Mouse (Mus musculus): ENCODE measurements around the gene Srcap.
"Not testable (repeated sequence)": the region's sequence is repeated elsewhere in the genome, so short reads cannot be mapped to it uniquely, and the experiment has no call there.

The Srcap gene

GRCm38 (mm10) chr7:127511808-127512230 lies at the start of gene Srcap:
Srcap (plus strand) TSS chr7:127511983.
- DNase-seq (ENCODE audit: low spot score in 2 of 2) = peak; percentile 83 to 94

GRCm38 (mm10) chr7:127465191-127465590 lies 46.6 kb upstream of the Srcap start:
- no peak for DNase-seq (ENCODE audit: low spot score in 2 of 2)

- not testable (repeated sequence) for DNase-seq (ENCODE audit: low spot score in 2 of 2)
These were observed 46.1 kb upstream of the Srcap start for GRCm38 (mm10) chr7:127465670-127466069.

- DNase-seq (ENCODE audit: low spot score in 2 of 2) = no peak
These were observed 45.2 kb upstream of the Srcap start for GRCm38 (mm10) chr7:127466606-127467005.

GRCm38 (mm10) chr7:127470011-127470715 lies 41.6 kb upstream of the Srcap start:
- DNase-seq (ENCODE audit: low spot score in 2 of 2) = no peak

- DNase-seq (ENCODE audit: low spot score in 2 of 2) = peak; percentile 62 to 88
These were observed 40.8 kb upstream of the Srcap start for GRCm38 (mm10) chr7:127470743-127471645.

- DNase-seq (ENCODE audit: low spot score in 2 of 2) = peak in 1 of 2 experiments; percentile 58
These were observed 40.2 kb upstream of the Srcap start for GRCm38 (mm10) chr7:127471646-127472010.

GRCm38 (mm10) chr7:127472060-127472459 lies 39.7 kb upstream of the Srcap start:
- DNase-seq (ENCODE audit: low spot score in 2 of 2) = no peak

GRCm38 (mm10) chr7:127473705-127474104 lies 38.1 kb upstream of the Srcap start:
- no peak for DNase-seq (ENCODE audit: low spot score in 2 of 2)

- no peak for DNase-seq (ENCODE audit: low spot score in 2 of 2)
These were observed 37.3 kb upstream of the Srcap start for GRCm38 (mm10) chr7:127474378-127475070.

GRCm38 (mm10) chr7:127475186-127475740 lies 36.5 kb upstream of the Srcap start:
- no peak for DNase-seq (ENCODE audit: low spot score in 2 of 2)

GRCm38 (mm10) chr7:127476336-127476735 lies 35.4 kb upstream of the Srcap start:
- DNase-seq (ENCODE audit: low spot score in 2 of 2) = peak in 1 of 2 experiments; percentile 29

- no peak for DNase-seq (ENCODE audit: low spot score in 2 of 2)
These were observed 34.9 kb upstream of the Srcap start for GRCm38 (mm10) chr7:127476855-127477254.

GRCm38 (mm10) chr7:127477687-127478634 lies 33.8 kb upstream of the Srcap start:
- DNase-seq (ENCODE audit: low spot score in 2 of 2) = peak; percentile 96 to 99

- DNase-seq (ENCODE audit: low spot score in 2 of 2) = peak; percentile 81 to 94
These were observed 33.0 kb upstream of the Srcap start, which contains the start of gene Fbrs for GRCm38 (mm10) chr7:127478635-127479317. Fbrs (plus strand) TSS chr7:127479199.

GRCm38 (mm10) chr7:127479318-127480225 lies 32.2 kb upstream of the Srcap start:
- DNase-seq (ENCODE audit: low spot score in 2 of 2) = no peak

GRCm38 (mm10) chr7:127480321-127480720 lies 31.5 kb upstream of the Srcap start:
- no peak for DNase-seq (ENCODE audit: low spot score in 2 of 2)

GRCm38 (mm10) chr7:127485416-127485815 lies 26.4 kb upstream of the Srcap start:
- no peak for DNase-seq (ENCODE audit: low spot score in 2 of 2)

GRCm38 (mm10) chr7:127488364-127488763 lies 23.4 kb upstream of the Srcap start:
- DNase-seq (ENCODE audit: low spot score in 2 of 2) = not testable (repeated sequence)

Data from cerebellum, postnatal 4 days (tissue).